Mouse (Mus musculus) liver, embryonic 14.5 days (tissue): ENCODE measurements around the gene Des. TPM values are rescaled to one million over a fixed set of nuclear protein-coding genes. Genes with fewer than 3 reads are reported as not detected.

Experiments
- ATAC-seq: fragments of 200-750 bp; cut with Nextera tagmentation; 2 replicates; pipeline ENCODE4 v1.8.0; 2017; ENCODE audit warnings: moderate number of reproducible peaks, mild to moderate bottlenecking, moderate library complexity; ENCODE audit not compliant: insufficient read depth
- DNase-seq, 3 experiments: peaks; one replicate each; pipeline ENCODE4 v3.0.0-alpha.2; 2012 to 2013; ENCODE audit warnings: low read depth in 3 of 3, low spot score in 3 of 3
- H3K27ac ChIP-seq: fragments of 300-500 bp; sonication (generic); 2 replicates; pipeline ENCODE4 v1.5.1; 2014; ENCODE audit warnings: moderate library complexity, mild to moderate bottlenecking, control low read depth, inconsistent platforms
- H3K27me3 ChIP-seq: fragments of 300-500 bp; sonication (generic); 2 replicates; pipeline ENCODE4 v1.6.1; 2014; ENCODE audit warnings: mild to moderate bottlenecking, low read length, moderate library complexity; ENCODE audit not compliant: control insufficient read depth, insufficient read depth
- H3K36me3 ChIP-seq: fragments of 300-500 bp; sonication (generic); replicated peaks from 2 replicates; pipeline ENCODE4 v1.6.1; 2014; ENCODE audit warnings: low read depth; ENCODE audit not compliant: control insufficient read depth, insufficient read depth
- H3K4me1 ChIP-seq, 2 experiments: fragments of 200-500 bp in 1 of 2; fragments of 300-500 bp in 1 of 2; sonication (generic) in 1 of 2; replicated peaks; 2 replicates each; pipeline ENCODE4 v1.6.1; 2012 to 2014; ENCODE audit warnings: antibody characterized with exemption in 1 of 2, inconsistent platforms in 1 of 2, low read length in 1 of 2; ENCODE audit not compliant: control insufficient read depth in 2 of 2, insufficient read depth in 2 of 2
- H3K4me2 ChIP-seq: fragments of 300-500 bp; sonication (generic); 2 replicates; pipeline ENCODE4 v1.6.1; 2014; ENCODE audit warnings: low read depth, mild to moderate bottlenecking, control low read depth, moderate library complexity
- H3K4me3 ChIP-seq, 2 experiments: fragments of 200-500 bp in 1 of 2; fragments of 300-500 bp in 1 of 2; sonication (generic) in 1 of 2; 2 replicates each; pipeline ENCODE4 v1.5.1; 2012 to 2014; ENCODE audit warnings: low read depth in 2 of 2, low read length in 2 of 2, mild to moderate bottlenecking in 2 of 2, control low read depth in 1 of 2, inconsistent platforms in 1 of 2, moderate library complexity in 1 of 2; ENCODE audit not compliant: insufficient read depth in 1 of 2
- H3K9ac ChIP-seq: fragments of 300-500 bp; sonication (generic); replicated peaks from 2 replicates; pipeline ENCODE4 v1.6.1; 2014; ENCODE audit warnings: mild to moderate bottlenecking, control low read depth, moderate library complexity
- H3K9me3 ChIP-seq: fragments of 300-500 bp; sonication (generic); 2 replicates; pipeline ENCODE4 v1.6.1; 2016; ENCODE audit warnings: low read length, mixed read lengths; ENCODE audit not compliant: control insufficient read depth
- CTCF ChIP-seq: IDR thresholded peaks from 2 replicates; pipeline ENCODE4 v1.5.1; 2016; ENCODE audit warnings: antibody characterized with exemption, low read depth, control low read depth
- EP300 ChIP-seq: IDR thresholded peaks from 2 replicates; pipeline ENCODE4 v1.6.1; 2016; ENCODE audit warnings: antibody characterized with exemption, low read depth
- WGBS: fragments of 180-500 bp; shearing (Covaris S2); extraction: QIAGEN DNeasy Blood & Tissue Kit; methylation state at CpG from one replicate; pipeline ENCODE4 v1.1.7; 2014; ENCODE audit not compliant: insufficient replicate concordance; 5-methylcytosine and 5-hydroxymethylcytosine counted together
- polyA plus RNA-seq, 2 experiments: library from polyadenylated mRNA; depleted of rRNA in 1 of 2; stranded (reverse) in 1 of 2; unstranded in 1 of 2; fragments of >200 nt; fragmentation: Nextera tagmentation in 1 of 2; extraction: Ambion mirVana in 1 of 2; gene quantifications; 2 replicates each; pipeline versions ENCODE4 v1.2.1 to v1.2.3; 2012 to 2014

Gene Des
- polyA plus RNA-seq, 2 experiments, result 1.1 to 1.4 TPM

GRCm38 (mm10) chr1:75406173-75406572 is 46.0 kb downstream of the Des start:
- H3K36me3 ChIP-seq, result no peaks in the 10 kb centered on the region
- TF ChIP-seq EP300 (no peak), CTCF (no peak)
- WGBS, result 71% methylated on average over 15 of the region's 15 CpGs
- no peaks in the 10 kb centered on the region for H3K4me1 ChIP-seq
- no peak overlapping the region for H3K4me3 ChIP-seq
- no peak for ATAC-seq
- DNase-seq, result no peak
- no peak overlapping the region for H3K4me2 ChIP-seq
- H3K27ac ChIP-seq, result no peak overlapping the region
- no peaks in the 10 kb centered on the region for H3K9me3 ChIP-seq
- H3K9ac ChIP-seq, result no peak overlapping the region
- H3K27me3 ChIP-seq, result no peaks in the 10 kb centered on the region

- Histone ChIP-seq H3K36me3 (no peaks in the 10 kb centered on the region), H3K4me1 (no peaks in the 10 kb centered on the region), H3K9me3 (no peaks in the 10 kb centered on the region), H3K27me3 (no peaks in the 10 kb centered on the region), H3K9ac (no peak overlapping the region), H3K27ac (no peak overlapping the region), H3K4me2 (no peak overlapping the region), H3K4me3 (no peak overlapping the region)
- DNase-seq (no peak), ATAC-seq (no peak)
- TF ChIP-seq EP300 (no peak), CTCF (no peak)
- WGBS, result 78% methylated on average over 9 of the region's 9 CpGs
These were observed 46.9 kb downstream of the Des start for GRCm38 (mm10) chr1:75407056-75407455.

- Histone ChIP-seq H3K9me3 (no peaks in the 10 kb centered on the region), H3K9ac (no peak overlapping the region), H3K4me1 (no peaks in the 10 kb centered on the region), H3K36me3 (no peaks in the 10 kb centered on the region), H3K4me2 (no peak overlapping the region), H3K27me3 (no peaks in the 10 kb centered on the region), H3K27ac (no peak overlapping the region), H3K4me3 (no peak overlapping the region)
- 67% methylated on average over 4 of the region's 4 CpGs for WGBS
- DNase-seq (no peak), ATAC-seq (no peak)
- no peak for TF ChIP-seq EP300
These were observed 48.1 kb downstream of the Des start for GRCm38 (mm10) chr1:75408210-75408609.

GRCm38 (mm10) chr1:75409950-75410349 is 49.8 kb downstream of the Des start:
- 60% methylated on average over 7 of the region's 7 CpGs for WGBS
- H3K27ac ChIP-seq, result no peak overlapping the region
- ATAC-seq (no peak), DNase-seq (no peak)
- no peak overlapping the region for H3K4me2 ChIP-seq
- H3K27me3 ChIP-seq, result no peaks in the 10 kb centered on the region
- no peaks in the 10 kb centered on the region for H3K4me1 ChIP-seq
- no peaks in the 10 kb centered on the region for H3K36me3 ChIP-seq
- no peak overlapping the region for H3K9ac ChIP-seq
- no peak overlapping the region for H3K4me3 ChIP-seq
- no peaks in the 10 kb centered on the region for H3K9me3 ChIP-seq
- TF ChIP-seq CTCF (no peak), EP300 (no peak)

- no peaks in the 10 kb centered on the region for H3K36me3 ChIP-seq
- no peak for ATAC-seq
- H3K4me1 ChIP-seq, result no peaks in the 10 kb centered on the region
- no peak overlapping the region for H3K27ac ChIP-seq
- no peak overlapping the region for H3K4me2 ChIP-seq
- no peak for DNase-seq
- H3K4me3 ChIP-seq, result no peak overlapping the region
- H3K9me3 ChIP-seq, result no peaks in the 10 kb centered on the region
- H3K9ac ChIP-seq, result no peak overlapping the region
- WGBS, result 66% methylated on average over 3 of the region's 3 CpGs
- no peaks in the 10 kb centered on the region for H3K27me3 ChIP-seq
- no peak for TF ChIP-seq CTCF
- TF ChIP-seq EP300, result no peak
These were observed 52.1 kb downstream of the Des start for GRCm38 (mm10) chr1:75412196-75412595.
